Comparison of ENCODE assay signal across 8 mouse cellular contexts in genomic region chr1:171220871-171221270, GRCm38 (mm10). TPM values are rescaled to one million over a fixed set of nuclear protein-coding genes. Genes with fewer than 3 reads are reported as not detected.
DNase-seq lines count a peak whose midpoint lies in the region; ATAC-seq lines count a peak whose summit lies in the region.

No protein-coding gene starts in this region.

- H3K27me3 ChIP-seq in intestine, embryonic 14.5 days (replicated peaks; ENCODE audit: control insufficient read depth, insufficient read depth, low read length): no peaks in the 10 kb centered on the region

- H3K9me3 ChIP-seq in intestine, embryonic 14.5 days (ENCODE audit: control insufficient read depth, low read length): no peaks in the 10 kb centered on the region

- peak overlapping the region; percentile 93 for H3K4me2 ChIP-seq in intestine, embryonic 14.5 days (ENCODE audit: low read length)

- ATAC-seq in intestine, embryonic 14.5 days (replicated peaks; ENCODE audit: low FRiP score, low TSS enrichment, low read depth): 0 out of 2 replicates have a peak, but pooled peaks have one; percentile 11
- ATAC-seq in megakaryocyte progenitor cell, adult 5-6 weeks (replicated peaks; ENCODE audit: poor library complexity): peak; percentile 52

- H3K4me3 ChIP-seq in intestine, embryonic 14.5 days (ENCODE audit: low read depth, low read length): peak overlapping the region; percentile 70

- no peak overlapping the region for H3K9ac ChIP-seq in intestine, embryonic 14.5 days (ENCODE audit: low read length)

- H3K4me1 ChIP-seq in intestine, embryonic 14.5 days (replicated peaks; ENCODE audit: control insufficient read depth, insufficient read depth, low read length): peaks cover 10% of the 10 kb centered on the region

- intact Hi-C loops in left cerebral cortex, postnatal 10 days (cut with DNase I): loop anchor here (2.0 kb wide), 2 partner anchors 56 to 102 kb away; no protein-coding TSS in a partner anchor

- H3K36me3 ChIP-seq in intestine, embryonic 14.5 days (ENCODE audit: control insufficient read depth, insufficient read depth, low read length): peaks cover 17% of the 10 kb centered on the region

- DNase-seq in adrenal gland, adult (ENCODE audit: inconsistent age in 2 of 2, low spot score in 1 of 2): peak; percentile 87 to 95
- peak; percentile 94 for DNase-seq in embryo, embryonic 10 days (ENCODE audit: low spot score)
- DNase-seq in gastrocnemius, postnatal 10 days: peak; percentile 89
- peak; percentile 93 for DNase-seq in intestine, embryonic 14.5 days (ENCODE audit: low spot score)
- peak; percentile 87 to 90 for DNase-seq in left cerebral cortex, postnatal 10 days (ENCODE audit: extremely low spot score in 1 of 2, low spot score in 2 of 2)
- peak; percentile 92 for DNase-seq in right cerebral cortex, postnatal 14 days
- DNase-seq in urinary bladder, postnatal 25 days (ENCODE audit: low spot score): peak; percentile 87

- H3K27ac ChIP-seq in intestine, embryonic 14.5 days (ENCODE audit: low read depth): no peak overlapping the region

- WGBS in intestine, embryonic 14.5 days: 9% methylated on average over 10 of the region's 10 CpGs

RNA-seq across cellular contexts. Expression of gene Tomm40l, which starts 1.4 kb away (rescaled TPM):
- 10 to 100 TPM; 42.2 to 44.7 TPM for total RNA-seq in gastrocnemius, postnatal 10 days (2021)
- polyA plus RNA-seq in intestine, embryonic 14.5 days (2014; fragmentation: Nextera tagmentation; extraction: Ambion mirVana): 27.2 and 31.5 TPM in 2 replicates
- total RNA-seq in left cerebral cortex, postnatal 10 days (2021): 10 to 100 TPM; 71.4 to 71.6 TPM
- 13.0 and 15.4 TPM in 2 replicates for total RNA-seq in megakaryocyte progenitor cell, adult 5-6 weeks (2015)
- total RNA-seq in megakaryocyte progenitor cell, adult 5-6 weeks (2017): 18.2 and 25.7 TPM in 2 replicates

RNA-seq across cellular contexts. Expression of gene Apoa2, which starts 4.0 kb away (rescaled TPM):
- 1 to 10 TPM in 1 of 2 experiments, not detected in 1; 4.2 TPM for total RNA-seq in gastrocnemius, postnatal 10 days (2021)
- 2.5 and 5.2 TPM in 2 replicates for polyA plus RNA-seq in intestine, embryonic 14.5 days (2014; fragmentation: Nextera tagmentation; extraction: Ambion mirVana)
- total RNA-seq in left cerebral cortex, postnatal 10 days (2021): 1 to 10 TPM; 2.5 to 3.9 TPM
- total RNA-seq in megakaryocyte progenitor cell, adult 5-6 weeks (2015): 0.94 and 2.3 TPM in 2 replicates
- not detected in 2 replicates for total RNA-seq in megakaryocyte progenitor cell, adult 5-6 weeks (2017)

RNA-seq across cellular contexts. Expression of gene Nr1i3, which starts 7.1 kb away (rescaled TPM):
- not detected for total RNA-seq in gastrocnemius, postnatal 10 days (2021)
- 0.55 and 1.7 TPM in 2 replicates for polyA plus RNA-seq in intestine, embryonic 14.5 days (2014; fragmentation: Nextera tagmentation; extraction: Ambion mirVana)
- not detected for total RNA-seq in left cerebral cortex, postnatal 10 days (2021)
- total RNA-seq in megakaryocyte progenitor cell, adult 5-6 weeks (2015): not detected in 2 replicates
- total RNA-seq in megakaryocyte progenitor cell, adult 5-6 weeks (2017): 0.12 and 0.17 TPM in 2 replicates

RNA-seq across cellular contexts. Expression of gene Fcer1g, which starts 13.3 kb away (rescaled TPM):
- 10 to 100 TPM; 10.4 to 13.3 TPM for total RNA-seq in gastrocnemius, postnatal 10 days (2021)
- 47.0 and 55.3 TPM in 2 replicates for polyA plus RNA-seq in intestine, embryonic 14.5 days (2014; fragmentation: Nextera tagmentation; extraction: Ambion mirVana)
- 10 to 100 TPM; 11.9 to 13.4 TPM for total RNA-seq in left cerebral cortex, postnatal 10 days (2021)
- total RNA-seq in megakaryocyte progenitor cell, adult 5-6 weeks (2015): 293 and 379 TPM in 2 replicates
- 101 and 178 TPM in 2 replicates for total RNA-seq in megakaryocyte progenitor cell, adult 5-6 weeks (2017)

RNA-seq across cellular contexts. Expression of gene Pcp4l1, which starts 24.8 kb away (rescaled TPM):
- total RNA-seq in gastrocnemius, postnatal 10 days (2021): 10 to 100 TPM; 11.6 to 11.8 TPM
- polyA plus RNA-seq in intestine, embryonic 14.5 days (2014; fragmentation: Nextera tagmentation; extraction: Ambion mirVana): 21.9 and 29.2 TPM in 2 replicates
- total RNA-seq in left cerebral cortex, postnatal 10 days (2021): 10 to 100 TPM; 28.0 to 42.2 TPM
- 12.8 and 14.4 TPM in 2 replicates for total RNA-seq in megakaryocyte progenitor cell, adult 5-6 weeks (2015)
- 7.1 and 8.5 TPM in 2 replicates for total RNA-seq in megakaryocyte progenitor cell, adult 5-6 weeks (2017)
